Mouse (Mus musculus): ENCODE measurements around the gene Gm20821. TPM values are rescaled to one million over a fixed set of nuclear protein-coding genes. Genes with fewer than 3 reads are reported as not detected.
"Not testable (repeated sequence)": the region's sequence is repeated elsewhere in the genome, so short reads cannot be mapped to it uniquely, and the experiment has no call there.

The Gm20821 gene
- polyA plus RNA-seq (2012; rRNA removed): not detected in 2 replicates

DNA sequence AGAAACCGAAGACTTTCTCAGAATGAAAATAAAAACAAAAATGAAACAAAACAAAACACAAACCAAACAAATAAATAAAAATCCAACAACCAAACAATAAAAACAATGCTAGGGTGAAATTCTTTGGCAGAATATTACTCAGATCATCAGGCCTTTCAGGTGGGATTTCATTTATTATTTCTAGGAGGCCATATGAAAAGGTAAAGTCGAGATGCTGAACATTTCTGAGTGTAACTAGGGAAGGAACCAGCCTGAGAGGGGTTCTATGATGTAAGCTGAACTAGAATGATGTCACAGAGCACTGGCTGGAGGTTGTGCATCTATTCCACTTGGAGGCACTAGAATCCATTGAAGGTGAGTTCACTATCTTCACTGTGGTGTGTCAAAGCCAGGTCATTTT is at the start of gene Gm20821:
Gene Gm20821, plus strand, starts transcription at position 301 of the 400 bp plus-strand sequence.
- not testable (repeated sequence) for H3K36me3 ChIP-seq (ENCODE audit: control insufficient read depth, insufficient read depth, low read length); H3K4me3 ChIP-seq (ENCODE audit: control insufficient read depth, insufficient read depth, low read length); H3K4me1 ChIP-seq (replicated peaks; ENCODE audit: control insufficient read depth, insufficient read depth, low read length); H3K27ac ChIP-seq (ENCODE audit: control insufficient read depth, insufficient read depth, low read length); DNase-seq; H3K27me3 ChIP-seq (ENCODE audit: control insufficient read depth, insufficient read depth, low read length)
- WGBS: 40% methylated on average over 2 of the region's 2 CpGs
